Mouse (Mus musculus): Measurements from ENCODE around the gene Syce2.

DNA sequence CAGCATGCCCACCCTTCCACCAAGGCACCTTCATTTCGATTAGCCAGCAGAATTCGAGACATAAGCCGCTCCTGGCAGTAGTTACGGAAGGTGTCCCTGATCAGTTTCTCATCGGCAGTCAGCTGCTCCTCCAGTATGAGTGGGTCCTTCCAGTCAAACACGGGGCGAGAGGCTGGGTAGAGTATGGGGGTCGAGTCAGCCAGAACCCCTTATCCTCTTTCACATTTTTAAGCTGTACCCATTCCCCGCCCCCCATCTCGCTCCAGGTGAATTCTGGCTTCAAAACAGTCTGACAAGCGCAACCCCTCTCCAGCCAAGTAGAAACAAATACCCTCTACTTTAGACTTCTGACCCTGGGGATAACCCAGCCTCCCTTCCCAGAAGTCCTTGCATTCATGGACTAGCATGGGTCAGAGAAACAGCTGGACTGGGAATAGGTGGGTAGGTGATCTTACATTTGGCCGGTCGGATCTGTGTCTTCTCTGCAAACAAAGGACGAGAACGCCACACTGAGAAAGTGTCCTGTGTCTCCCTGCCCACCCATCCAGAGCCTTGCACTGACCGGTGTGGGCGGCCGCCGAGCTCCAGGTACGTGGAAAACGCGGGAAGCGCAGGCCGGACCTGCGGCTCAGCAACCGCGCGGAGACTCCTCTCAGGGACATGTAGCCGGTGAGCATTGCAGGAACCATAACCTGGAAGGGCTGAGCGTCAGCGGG, 21.2 kb downstream of the Syce2 start:
- no peak for TF ChIP-seq CTCF (IDR thresholded peaks at IDR 0.05; ENCODE audit: insufficient read depth, low read length)
- TF ChIP-seq POLR2A (IDR thresholded peaks at IDR 0.05; ENCODE audit: borderline replicate concordance, extremely low read depth, low read depth, low read length), result no peak

Data from lung, adult 2 months (tissue).